Mouse (Mus musculus) spleen, adult 2 months (tissue): ENCODE measurements around the gene Gm20683.

Source experiments
- CTCF ChIP-seq: fragments of 200-500 bp; IDR thresholded peaks from 2 replicates; pipeline ENCODE4 v1.5.1; 2011; ENCODE audit warnings: mild to moderate bottlenecking, inconsistent platforms; ENCODE audit not compliant: insufficient read depth, insufficient read length, insufficient replicate concordance; ENCODE audit errors: extremely low read depth
- POLR2A ChIP-seq: fragments of 200-500 bp; IDR thresholded peaks from 2 replicates; pipeline ENCODE4 v1.6.1; 2011; ENCODE audit warnings: low read depth, low read length, inconsistent platforms

- TF ChIP-seq POLR2A (no peak), CTCF (no peak)
These were observed 45.3 kb downstream of the Gm20683 start for GRCm38 (mm10) chr17:25796211-25796771.
